Mouse (Mus musculus) olfactory bulb, adult 2 months (tissue): ENCODE data around the gene Chodl. TPM values are rescaled to one million over a fixed set of nuclear protein-coding genes. Genes with fewer than 3 reads are reported as not detected.

Experiments used
- H3K27ac ChIP-seq: fragments of 200-500 bp; 2 replicates; pipeline ENCODE4 v1.5.1; 2012; ENCODE audit warnings: low read depth, low read length; ENCODE audit not compliant: insufficient read depth
- H3K4me1 ChIP-seq: fragments of 200-500 bp; 2 replicates; pipeline ENCODE4 v1.6.1; 2012; ENCODE audit warnings: low read length; ENCODE audit not compliant: control insufficient read depth, insufficient read depth
- H3K4me3 ChIP-seq: fragments of 200-500 bp; 2 replicates; pipeline ENCODE4 v1.5.1; 2012; ENCODE audit warnings: mild to moderate bottlenecking, low read depth, low read length, moderate library complexity; ENCODE audit not compliant: insufficient read depth
- CTCF ChIP-seq: fragments of 200-500 bp; IDR thresholded peaks from 2 replicates; pipeline ENCODE4 v1.5.1; 2012; ENCODE audit warnings: low read depth, mild to moderate bottlenecking, low read length, moderate library complexity; ENCODE audit not compliant: insufficient read depth
- POLR2A ChIP-seq: fragments of 200-500 bp; IDR thresholded peaks from 2 replicates; pipeline ENCODE4 v1.6.1; 2012; ENCODE audit warnings: mild to moderate bottlenecking, low read depth, low read length, moderate library complexity; ENCODE audit not compliant: insufficient read depth
- WGBS: fragments of 180-500 bp; shearing (Covaris S2); methylation state at CpG from one replicate; pipeline ENCODE4 v1.1.7; 2018; 5-methylcytosine and 5-hydroxymethylcytosine counted together
- polyA plus RNA-seq: library from polyadenylated mRNA; stranded (reverse); fragments of >200 nt; gene quantifications from 2 replicates; pipeline ENCODE4 v1.2.4, GENCODE M21; 2012; ENCODE audit warnings: low replicate concordance; ENCODE audit not compliant: missing spikeins, insufficient read depth, insufficient read length

The Chodl gene
- polyA plus RNA-seq, 1 experiment, result not detected

DNA sequence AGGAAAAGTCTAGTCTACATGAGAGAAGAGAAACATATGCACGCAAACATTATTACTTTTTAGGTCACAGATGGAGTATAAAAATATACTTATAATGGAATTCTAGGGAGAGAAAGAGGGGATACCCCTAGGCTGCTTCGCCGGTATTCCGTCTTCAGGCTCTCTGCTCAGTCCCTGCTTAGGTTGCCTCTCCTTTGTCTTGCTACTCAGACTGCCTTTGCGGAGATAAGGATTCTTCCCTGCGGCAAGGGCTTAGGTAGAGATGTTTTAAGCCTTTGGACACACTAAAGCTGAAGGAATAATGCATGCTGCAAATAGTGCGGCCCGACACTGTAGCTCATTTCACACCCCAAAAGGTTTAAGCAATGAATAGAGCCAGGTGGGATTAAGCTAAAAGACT is 45.6 kb downstream of the Chodl start:
- whole genome bisulfite sequencing, result 56% methylated on average over 8 of the region's 8 CpGs
- TF ChIP-seq CTCF (no peak), POLR2A (no peak)
- Histone ChIP-seq H3K4me3 (no peak overlapping the region), H3K27ac (no peak overlapping the region), H3K4me1 (no peaks in the 10 kb centered on the region)

Other genes with a start within 250 kb of the Chodl start
- gene Tmprss15, start 160.1 kb downstream of the Chodl start, polyA plus RNA-seq, result not detected in 2 replicates